Mouse (Mus musculus) heart, postnatal 36 days (tissue): Measurements from ENCODE around the gene Olfr657. TPM values are rescaled to one million over a fixed set of nuclear protein-coding genes. Genes with fewer than 3 reads are reported as not detected.

ENCODE experiments used
- DNase-seq, 2 experiments: peaks; one replicate each; pipeline ENCODE4 v3.0.0; 2021 to 2022
- intact Hi-C: fragments of 180-260 bp; cut with DNase I; formaldehyde crosslinking; loops from one replicate; pipeline ENCODE4 v1.15.1; 2025
- total RNA-seq, 2 experiments: library from RNA; stranded (reverse); gene quantifications; 2 replicates each; pipeline ENCODE4 v1.2.3; 2021

Gene Olfr657
- not detected for total RNA-seq

- DNase-seq, result no peak
- intact Hi-C loops, result no loop called here
These were observed at the start of gene Olfr657 for GRCm38 (mm10) chr7:104624494-104624893. Gene Olfr657 (plus strand): TSS chr7:104624794.

GRCm38 (mm10) chr7:104577014-104577413 is 47.6 kb upstream of the Olfr657 start, which contains the start of gene Olfr653:
Gene Olfr653 (plus strand): TSS chr7:104577314.
- DNase-seq, result no peak
- intact Hi-C loops, result no loop called here

- intact Hi-C loops, result no loop called here
- no peak for DNase-seq
These were observed 43.7 kb upstream of the Olfr657 start for GRCm38 (mm10) chr7:104580846-104581245.

GRCm38 (mm10) chr7:104581429-104581828 is 43.2 kb upstream of the Olfr657 start:
- DNase-seq, result no peak
- intact Hi-C loops, result no loop called here

DNA sequence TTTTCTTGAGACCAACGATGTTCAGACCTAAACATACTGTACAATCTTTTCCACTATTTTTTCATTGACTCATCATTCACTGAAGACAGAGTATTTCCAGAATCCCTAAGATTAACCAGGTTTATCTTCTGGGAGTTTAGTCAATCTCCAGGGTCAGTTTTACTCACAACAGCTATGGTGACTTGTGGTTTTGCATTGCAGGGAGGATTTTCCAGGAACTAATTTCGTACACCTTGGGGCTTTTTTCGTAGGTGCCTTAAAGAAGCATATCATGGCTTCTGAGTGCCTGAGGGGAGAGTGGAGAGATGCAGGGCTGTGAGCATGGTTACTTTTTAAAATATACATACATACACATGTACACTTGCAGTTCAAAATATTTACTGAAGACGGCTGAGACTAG is 37.9 kb upstream of the Olfr657 start, which contains the start of gene Olfr654:
TSS of gene Olfr654 (plus strand) at position 301 of the 400 bp plus-strand sequence.
- intact Hi-C loops, result no loop called here
- no peak for DNase-seq

DNA sequence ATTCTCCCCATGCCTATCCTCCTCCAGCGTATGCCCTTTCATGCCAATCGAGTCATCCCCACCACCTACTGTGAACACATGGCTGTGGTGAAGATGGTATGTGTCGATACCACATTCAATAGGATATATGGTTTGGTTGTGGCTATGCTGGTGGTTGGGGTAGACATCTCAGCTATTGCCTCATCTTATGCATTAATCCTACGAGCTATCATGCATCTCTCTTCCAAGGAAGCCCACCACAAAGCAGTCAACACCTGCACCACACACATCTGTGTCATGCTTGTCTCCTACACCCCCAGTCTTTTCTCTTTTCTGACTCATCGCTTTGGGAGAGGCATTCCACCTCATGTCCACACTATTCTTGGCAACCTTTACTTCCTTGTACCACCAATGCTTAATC is 36.3 kb upstream of the Olfr657 start:
- no peak for DNase-seq

GRCm38 (mm10) chr7:104601679-104602078 is 22.9 kb upstream of the Olfr657 start, which contains the start of gene Olfr655:
Gene Olfr655 (minus strand): TSS chr7:104601779.
- intact Hi-C loops, result loop anchor here (5.0 kb wide), 2 partner anchors 134 to 399 kb away; partner anchors contain the start of gene Trim30a

More for the DNA sequence above, 36.3 kb upstream of the Olfr657 start:
- intact Hi-C loops, result no loop called here

DNA sequence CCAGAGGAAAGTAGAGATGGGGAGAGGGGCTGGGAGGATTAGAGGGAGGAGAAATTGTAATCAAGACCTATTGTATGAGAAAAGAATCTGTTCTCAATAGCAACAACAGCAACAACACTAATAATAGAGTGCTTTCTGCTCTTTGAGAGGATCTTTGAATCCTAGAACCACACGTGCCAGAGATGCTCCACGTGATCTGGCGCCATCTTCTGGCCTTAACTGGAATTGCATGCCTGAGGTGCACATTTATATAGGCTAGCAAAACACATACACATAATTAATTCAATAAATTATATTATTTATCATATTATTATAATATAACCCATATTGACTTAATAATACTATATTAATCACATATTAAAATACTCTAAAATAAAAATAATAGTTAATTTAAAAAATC is 21.4 kb upstream of the Olfr657 start:
- DNase-seq, result peak; percentile 8 to 48
- intact Hi-C loops, result loop anchor here (5.0 kb wide), 2 partner anchors 136 to 401 kb away; partner anchors contain the start of gene Trim30a

More at GRCm38 (mm10) chr7:104601679-104602078, 22.9 kb upstream of the Olfr657 start, which contains the start of gene Olfr655:
- no peak for DNase-seq

GRCm38 (mm10) chr7:104604727-104605126 is 19.9 kb upstream of the Olfr657 start:
- intact Hi-C loops, result loop anchor here (5.0 kb wide), 2 partner anchors 137 to 402 kb away; partner anchors contain the start of gene Trim30a
- no peak for DNase-seq

- intact Hi-C loops, result no loop called here
- no peak for DNase-seq
These were observed 10.9 kb upstream of the Olfr657 start, which contains the start of gene Olfr656 for GRCm38 (mm10) chr7:104613655-104614054. Gene Olfr656 (plus strand): TSS chr7:104613955.

- DNase-seq, result peak; percentile 2 to 17
- intact Hi-C loops, result no loop called here
These were observed 22.4 kb downstream of the Olfr657 start, which contains the start of gene Olfr658 for GRCm38 (mm10) chr7:104646841-104647482. Gene Olfr658 (minus strand): TSS chr7:104647305.

DNA sequence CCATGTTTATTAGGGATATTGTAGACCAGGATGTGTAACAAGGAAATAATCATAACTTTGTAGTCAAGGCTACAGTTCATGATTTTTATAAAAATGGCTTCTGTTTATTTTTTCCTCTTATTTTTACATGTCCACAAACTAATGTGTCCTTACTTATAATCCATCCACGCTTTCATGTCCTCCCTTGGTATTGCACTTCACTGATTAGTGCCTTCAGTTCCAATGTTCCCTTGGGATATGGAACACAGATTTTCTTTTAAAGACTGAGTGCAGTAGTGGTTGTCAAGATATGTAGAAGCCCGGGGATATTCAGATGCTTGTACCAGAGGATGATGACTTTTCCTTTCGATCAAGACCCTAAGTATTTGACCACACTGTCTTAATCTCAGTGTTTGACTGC is 41.9 kb downstream of the Olfr657 start, which contains the start of gene Olfr659:
TSS of gene Olfr659 (plus strand) at position 301 of the 400 bp plus-strand sequence.
- no peak for DNase-seq
- intact Hi-C loops, result no loop called here

DNA sequence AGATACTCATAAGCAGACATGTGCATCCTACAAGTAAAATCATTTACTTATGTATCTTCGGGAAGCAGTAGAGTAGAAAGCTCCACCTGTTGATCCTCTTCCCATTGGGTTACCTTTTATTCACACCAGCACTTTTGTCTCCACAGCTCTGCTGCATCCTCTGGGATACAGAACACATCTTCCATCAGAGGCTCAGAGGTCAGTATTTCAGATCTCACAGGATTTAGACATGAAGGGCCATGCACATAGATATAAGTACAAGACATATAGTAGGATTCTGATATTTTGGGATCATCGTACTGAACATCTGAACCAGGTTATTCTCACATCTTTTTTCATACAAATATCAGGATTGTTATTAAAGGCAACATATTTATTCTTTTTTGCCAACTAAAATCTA is 61.6 kb downstream of the Olfr657 start, which contains the start of gene Olfr661:
TSS of gene Olfr661 (plus strand) at position 301 of the 400 bp plus-strand sequence.
- intact Hi-C loops, result no loop called here

More for the DNA sequence above, 61.6 kb downstream of the Olfr657 start, which contains the start of gene Olfr661:
- DNase-seq, result no peak

Other genes with a start within 250 kb of the Olfr657 start
- under 1 TPM in 1 of 2 experiments, not detected in 1; 0.41 TPM for gene Trim30c, start 224.0 kb upstream of the Olfr657 start, total RNA-seq
- gene Trim30a, start 159.6 kb upstream of the Olfr657 start, total RNA-seq, result 1 to 10 TPM; 4.1 to 6.0 TPM
- under 1 TPM; 0.68 to 0.92 TPM for gene Trim30d, start 116.9 kb upstream of the Olfr657 start, total RNA-seq
- not detected for gene Olfr651, start 74.7 kb upstream of the Olfr657 start, total RNA-seq
- gene Olfr652, start 63.9 kb upstream of the Olfr657 start, total RNA-seq, result not detected
- not detected for gene Olfr653, start 47.5 kb upstream of the Olfr657 start, total RNA-seq
- gene Olfr654, start 37.8 kb upstream of the Olfr657 start, total RNA-seq, result not detected
- gene Olfr655, start 23.0 kb upstream of the Olfr657 start, total RNA-seq, result not detected
- not detected for gene Olfr656, start 10.8 kb upstream of the Olfr657 start, total RNA-seq
- not detected for gene Olfr658, start 22.5 kb downstream of the Olfr657 start, total RNA-seq
- gene Olfr659, start 42.0 kb downstream of the Olfr657 start, total RNA-seq, result not detected
- not detected for gene Olfr661, start 61.7 kb downstream of the Olfr657 start, total RNA-seq
- not detected for gene Usp17le, start 152.7 kb downstream of the Olfr657 start, total RNA-seq
- gene Usp17lb, start 217.8 kb downstream of the Olfr657 start, total RNA-seq, result not detected
- gene Usp17la, start 232.2 kb downstream of the Olfr657 start, total RNA-seq, result not detected